Mouse (Mus musculus) midbrain, embryonic 15.5 days (tissue): ENCODE results near the gene Myh14. TPM values are rescaled to one million over a fixed set of nuclear protein-coding genes. Genes with fewer than 3 reads are reported as not detected.

Experiments used
- ATAC-seq: fragments of 200-750 bp; cut with Nextera tagmentation; replicated peaks from 2 replicates; pipeline ENCODE4 v1.8.0; 2017; ENCODE audit warnings: moderate TSS enrichment
- H3K27ac ChIP-seq: fragments of 300-500 bp; sonication (generic); 2 replicates; pipeline ENCODE4 v1.5.1; 2015; ENCODE audit warnings: mild to moderate bottlenecking, inconsistent platforms
- H3K27me3 ChIP-seq: fragments of 300-500 bp; sonication (generic); replicated peaks from 2 replicates; pipeline ENCODE4 v1.6.1; 2015; ENCODE audit warnings: inconsistent platforms
- H3K36me3 ChIP-seq: fragments of 300-500 bp; sonication (generic); replicated peaks from 2 replicates; pipeline ENCODE4 v1.6.1; 2015; ENCODE audit warnings: inconsistent platforms
- H3K4me1 ChIP-seq: fragments of 300-500 bp; sonication (generic); 2 replicates; pipeline ENCODE4 v1.6.1; 2015; ENCODE audit warnings: inconsistent platforms
- H3K4me2 ChIP-seq: fragments of 300-500 bp; sonication (generic); 2 replicates; pipeline ENCODE4 v1.6.1; 2015; ENCODE audit warnings: inconsistent platforms, mild to moderate bottlenecking, moderate library complexity
- H3K4me3 ChIP-seq: fragments of 300-500 bp; sonication (generic); 2 replicates; pipeline ENCODE4 v1.5.1; 2015; ENCODE audit warnings: mild to moderate bottlenecking, inconsistent platforms
- H3K9ac ChIP-seq: fragments of 300-500 bp; sonication (generic); 2 replicates; pipeline ENCODE4 v1.6.1; 2015; ENCODE audit warnings: mild to moderate bottlenecking, inconsistent platforms
- H3K9me3 ChIP-seq: fragments of 300-500 bp; sonication (generic); 2 replicates; pipeline ENCODE4 v1.6.1; 2016; ENCODE audit warnings: inconsistent platforms
- WGBS: fragments of 180-500 bp; shearing (Covaris S2); methylation state at CpG from one replicate; pipeline ENCODE4 v1.1.7; 2015; ENCODE audit warnings: mixed read lengths; 5-methylcytosine and 5-hydroxymethylcytosine counted together
- polyA plus RNA-seq: library from polyadenylated mRNA; unstranded; fragments of >200 nt; fragmentation: Nextera tagmentation; extraction: Ambion mirVana; gene quantifications from 2 replicates; pipeline ENCODE4 v1.2.1, GENCODE M21; 2015

The Myh14 gene
- polyA plus RNA-seq, 1 experiment from 2014 or later: 2.9 TPM

DNA sequence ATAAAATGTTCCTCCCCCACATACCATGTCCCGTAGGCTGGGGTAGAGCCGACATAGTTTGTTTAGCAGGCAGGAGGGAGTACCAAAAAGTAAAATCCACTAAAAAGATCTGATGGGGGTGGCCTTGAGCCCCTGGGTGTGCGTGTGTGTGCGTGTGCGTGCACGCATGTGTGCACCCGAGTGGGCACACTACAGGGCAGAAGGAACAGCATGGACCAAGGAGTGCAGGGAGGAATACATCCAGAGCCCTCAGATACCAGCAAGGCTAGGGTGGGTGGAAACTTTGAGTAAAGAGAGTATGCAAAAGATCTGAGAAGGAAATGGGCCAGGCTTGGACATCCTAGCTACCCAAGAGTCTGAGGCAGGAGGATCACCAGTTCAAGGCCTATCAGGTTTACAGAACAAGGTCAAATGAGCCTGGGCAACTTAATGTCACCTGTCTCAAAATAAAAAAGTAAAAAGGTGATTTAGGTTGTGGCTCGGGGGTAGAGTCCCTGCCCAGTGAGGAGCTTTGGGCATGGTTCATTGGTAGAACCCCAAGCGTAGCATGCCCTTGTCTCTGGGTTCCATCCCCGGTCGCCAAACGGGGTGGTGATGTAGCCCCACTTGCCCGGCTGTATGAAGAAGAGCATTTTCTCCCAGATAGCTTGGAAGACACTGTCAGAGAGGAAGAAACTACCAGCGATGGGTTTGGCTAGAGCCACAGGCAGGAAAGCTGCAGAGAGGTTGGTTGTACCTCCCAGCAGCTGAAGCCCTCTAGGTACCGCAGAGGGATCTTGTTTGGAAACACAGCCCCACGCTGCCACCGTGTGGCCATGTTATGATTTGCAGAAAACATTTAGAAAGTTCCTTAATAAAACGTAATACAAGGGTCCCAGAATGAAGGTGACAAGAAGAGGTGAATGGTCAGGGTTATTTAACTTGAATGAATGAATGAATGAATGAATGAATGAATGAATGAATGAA lies 109.9 kb downstream of the Myh14 start:
- Histone ChIP-seq H3K4me1 (no peaks in the 10 kb centered on the region), H3K9ac (no peak overlapping the region), H3K4me3 (no peak overlapping the region), H3K9me3 (no peaks in the 10 kb centered on the region), H3K27me3 (0 out of 2 replicates have a peak, but pooled peaks cover 2% of the 10 kb centered on the region), H3K36me3 (no peaks in the 10 kb centered on the region), H3K4me2 (no peak overlapping the region), H3K27ac (no peak overlapping the region; the same call in 1 of the 2 replicates)
- WGBS: 53% methylated on average over 18 of the region's 18 CpGs
- ATAC-seq: peak; percentile 74

DNA sequence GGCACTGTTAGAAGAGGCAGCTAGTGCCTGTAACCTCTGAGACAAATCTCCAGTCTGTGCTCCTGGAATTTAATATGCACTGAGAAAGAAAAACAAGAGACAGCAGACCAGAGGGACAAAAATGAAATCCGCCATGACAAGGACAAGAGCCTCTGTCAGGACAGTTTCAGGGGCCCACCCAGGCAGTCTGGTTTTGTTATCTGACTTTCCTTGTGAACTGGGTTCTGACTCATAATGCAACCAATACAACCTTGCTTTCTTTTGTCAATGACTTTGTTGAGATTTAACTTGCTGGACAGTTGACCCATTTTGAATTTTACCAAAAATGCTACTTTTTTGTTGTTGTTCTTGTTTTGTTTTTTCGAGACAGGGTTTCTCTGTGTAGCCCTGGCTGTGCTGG lies 113.0 kb downstream of the Myh14 start:
- H3K4me2 ChIP-seq: no peak overlapping the region
- ATAC-seq: no peak
- no peak overlapping the region for H3K27ac ChIP-seq
- H3K4me1 ChIP-seq: peaks cover 11% of the 10 kb centered on the region
- no peak overlapping the region for H3K4me3 ChIP-seq
- 69% methylated on average over 2 of the region's 2 CpGs for WGBS
- H3K9ac ChIP-seq: no peak overlapping the region
- no peaks in the 10 kb centered on the region for H3K27me3 ChIP-seq
- no peaks in the 10 kb centered on the region for H3K9me3 ChIP-seq
- no peaks in the 10 kb centered on the region for H3K36me3 ChIP-seq

Other genes with a start within 250 kb of the Myh14 start
- 16.7 and 18.1 TPM in 2 replicates for gene Lrrc4b, start 241.8 kb downstream of the Myh14 start, polyA plus RNA-seq
- 5.8 and 6.0 TPM in 2 replicates for gene Aspdh, start 205.5 kb downstream of the Myh14 start, polyA plus RNA-seq
- gene Josd2, start 202.9 kb downstream of the Myh14 start, polyA plus RNA-seq: 38.8 and 42.2 TPM in 2 replicates
- 145 and 162 TPM in 2 replicates for gene Emc10, start 174.3 kb downstream of the Myh14 start, polyA plus RNA-seq
- 30.1 and 36.6 TPM in 2 replicates for gene Fam71e1, start 174.3 kb downstream of the Myh14 start, polyA plus RNA-seq
- 0.19 and 0.28 TPM in 2 replicates for gene Mybpc2, start 146.2 kb downstream of the Myh14 start, polyA plus RNA-seq
- 0.05 TPM in 1 of 2 replicates, not detected in the other for gene Spib, start 138.8 kb downstream of the Myh14 start, polyA plus RNA-seq
- gene Pold1, start 122.0 kb downstream of the Myh14 start, polyA plus RNA-seq: 23.8 and 25.3 TPM in 2 replicates
- gene Nr1h2, start 116.9 kb downstream of the Myh14 start, polyA plus RNA-seq: 61.1 and 66.6 TPM in 2 replicates
- gene Napsa, start 98.5 kb downstream of the Myh14 start, polyA plus RNA-seq: 1.1 and 1.4 TPM in 2 replicates
- gene Kcnc3, start 80.2 kb downstream of the Myh14 start, polyA plus RNA-seq: 5.8 and 8.0 TPM in 2 replicates
- not detected in 2 replicates for gene Izumo2, start 37.9 kb upstream of the Myh14 start, polyA plus RNA-seq
- 28.4 and 29.7 TPM in 2 replicates for gene Vrk3, start 77.6 kb upstream of the Myh14 start, polyA plus RNA-seq
- gene Zfp473, start 80.2 kb upstream of the Myh14 start, polyA plus RNA-seq: 1.4 and 1.5 TPM in 2 replicates
- 49.9 and 52.7 TPM in 2 replicates for gene Nup62, start 145.2 kb upstream of the Myh14 start, polyA plus RNA-seq
- 1.6 and 2.2 TPM in 2 replicates for gene Il4i1, start 145.5 kb upstream of the Myh14 start, polyA plus RNA-seq
- gene Atf5, start 145.8 kb upstream of the Myh14 start, polyA plus RNA-seq: 2.8 and 3.9 TPM in 2 replicates
- 89.7 and 91.1 TPM in 2 replicates for gene Akt1s1, start 178.1 kb upstream of the Myh14 start, polyA plus RNA-seq
- gene Tbc1d17, start 178.2 kb upstream of the Myh14 start, polyA plus RNA-seq: 121 and 122 TPM in 2 replicates
- 30.5 and 32.8 TPM in 2 replicates for gene Pnkp, start 186.3 kb upstream of the Myh14 start, polyA plus RNA-seq
- 517 and 553 TPM in 2 replicates for gene Ptov1, start 198.9 kb upstream of the Myh14 start, polyA plus RNA-seq
- gene Med25, start 221.9 kb upstream of the Myh14 start, polyA plus RNA-seq: 179 TPM in 2 replicates
- gene Fuz, start 225.2 kb upstream of the Myh14 start, polyA plus RNA-seq: 20.3 and 22.9 TPM in 2 replicates